Mouse (Mus musculus) heart, adult 9 months (tissue): Measurements from ENCODE around the gene Ccdc42.
A peak's percentile ranks its signal among the peaks of the same experiment; 100 is the strongest.

Experiments
- DNase-seq, 2 experiments: peaks; one replicate each; pipeline ENCODE4 v3.0.0; 2022; ENCODE audit warnings: low spot score in 2 of 2

Ccdc42 gene

DNA sequence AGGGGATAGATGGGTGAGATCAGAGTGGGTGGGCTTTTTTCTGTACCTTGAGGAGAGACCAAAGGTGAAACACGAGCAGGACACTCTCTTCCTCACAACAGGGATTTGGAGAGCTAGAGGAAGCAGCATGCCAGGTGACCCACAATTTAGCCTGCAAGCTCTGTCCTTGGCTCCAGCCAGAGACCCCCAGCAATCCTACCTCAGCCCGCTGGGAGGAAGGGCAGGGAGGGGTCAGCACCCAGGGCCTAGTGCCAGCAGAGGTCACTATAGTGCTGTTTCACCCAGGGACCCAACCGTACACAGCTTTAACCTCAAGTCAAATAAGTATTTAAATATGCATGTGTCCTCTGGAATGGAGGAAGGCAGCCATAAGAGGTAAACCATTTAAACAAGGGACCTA, 931 bp upstream of the Ccdc42 start:
- DNase-seq, result no peak

DNA sequence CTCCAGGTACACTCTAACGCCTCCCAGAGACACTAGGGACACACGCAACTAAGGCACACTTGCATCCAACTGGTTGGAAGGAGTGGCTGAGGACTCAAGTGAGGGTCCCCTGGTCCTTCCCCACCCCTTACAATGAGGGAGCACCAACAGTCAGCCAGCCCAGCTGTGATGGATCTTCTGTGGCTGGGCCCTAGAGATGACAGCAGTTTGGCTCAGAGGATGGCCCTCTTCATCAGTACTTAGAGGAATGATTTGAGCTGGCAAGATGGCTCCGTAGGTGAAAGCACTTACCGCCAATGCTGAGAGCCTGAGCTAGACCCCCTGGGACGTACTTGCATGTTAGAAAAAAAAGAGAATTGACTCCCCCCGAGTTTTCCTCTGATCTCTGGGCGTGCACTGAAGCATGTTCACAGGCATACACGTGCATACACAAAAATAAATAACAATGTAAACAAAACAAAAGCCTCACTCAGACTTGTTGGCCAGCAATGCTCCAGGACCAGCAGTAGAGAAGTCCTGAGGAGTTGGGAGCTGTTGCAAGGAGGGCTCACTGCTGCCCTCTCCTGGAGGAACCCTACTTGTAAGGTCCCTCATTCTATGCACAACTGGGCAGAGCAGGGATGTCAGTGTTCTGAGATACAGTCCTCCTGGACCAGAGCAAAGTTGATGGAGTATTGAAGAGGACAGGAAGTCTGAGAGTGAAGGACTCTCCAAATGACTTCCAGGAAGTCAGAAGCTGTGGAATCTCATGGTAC, 2.4 kb downstream of the Ccdc42 start:
- peak; percentile 59 to 81 for DNase-seq

DNA sequence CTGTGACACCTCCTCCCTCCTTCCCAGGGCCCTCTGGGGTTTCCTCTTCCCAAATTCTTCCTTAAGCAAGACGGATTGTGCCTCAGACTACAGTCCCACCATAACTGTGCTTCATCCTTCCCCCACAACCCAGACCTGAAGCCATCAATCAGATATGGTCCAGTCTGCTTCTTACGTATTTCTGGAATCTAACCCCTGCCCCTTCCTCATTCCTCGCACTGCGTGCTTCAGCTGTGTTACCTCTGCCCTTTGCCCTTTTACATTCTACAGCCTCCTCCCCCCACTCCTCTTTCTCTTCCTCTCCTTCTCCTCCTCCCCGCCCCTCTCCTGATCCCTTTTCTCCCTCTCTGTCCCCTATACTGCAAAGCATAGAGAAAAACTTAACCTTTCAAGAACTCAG, 4.9 kb downstream of the Ccdc42 start:
- no peak for DNase-seq

DNA sequence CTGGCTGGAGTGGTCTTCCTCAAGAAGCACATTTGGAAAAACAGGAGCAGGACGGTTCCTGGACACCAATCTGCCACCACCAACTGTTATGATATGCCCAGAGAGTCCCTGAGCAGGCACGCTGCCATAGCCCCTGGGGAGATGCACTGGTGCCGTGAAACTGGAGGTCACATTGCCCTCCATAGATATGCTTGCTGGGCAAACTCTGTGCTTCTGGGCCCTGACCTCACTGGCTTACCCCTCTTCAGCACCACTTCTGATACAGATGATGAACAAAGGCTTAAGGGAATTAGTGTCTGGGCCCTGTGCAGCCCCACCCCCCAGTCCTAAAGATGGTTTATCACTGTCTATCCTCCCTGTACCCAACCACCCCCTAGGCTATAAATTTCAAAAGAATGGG, 6.4 kb downstream of the Ccdc42 start:
- no peak for DNase-seq

DNA sequence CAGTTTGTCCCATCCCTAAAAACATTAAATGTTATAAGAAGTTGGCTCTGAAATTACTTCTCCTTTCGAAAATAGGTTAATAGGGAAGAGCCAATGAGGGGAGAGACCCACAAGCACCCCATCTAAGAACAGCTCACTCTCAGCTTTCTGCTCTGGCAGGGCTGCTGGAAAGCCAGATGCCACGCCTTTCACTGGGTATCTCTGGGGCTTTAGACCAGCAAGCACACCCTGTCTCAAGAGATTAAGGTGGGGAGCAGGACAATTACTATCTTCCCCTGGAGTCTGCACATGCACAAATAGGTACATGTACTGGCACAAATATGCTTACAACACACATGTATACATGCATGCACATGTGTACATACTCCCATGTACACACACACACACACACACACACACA, 11.1 kb downstream of the Ccdc42 start:
- no peak for DNase-seq

DNA sequence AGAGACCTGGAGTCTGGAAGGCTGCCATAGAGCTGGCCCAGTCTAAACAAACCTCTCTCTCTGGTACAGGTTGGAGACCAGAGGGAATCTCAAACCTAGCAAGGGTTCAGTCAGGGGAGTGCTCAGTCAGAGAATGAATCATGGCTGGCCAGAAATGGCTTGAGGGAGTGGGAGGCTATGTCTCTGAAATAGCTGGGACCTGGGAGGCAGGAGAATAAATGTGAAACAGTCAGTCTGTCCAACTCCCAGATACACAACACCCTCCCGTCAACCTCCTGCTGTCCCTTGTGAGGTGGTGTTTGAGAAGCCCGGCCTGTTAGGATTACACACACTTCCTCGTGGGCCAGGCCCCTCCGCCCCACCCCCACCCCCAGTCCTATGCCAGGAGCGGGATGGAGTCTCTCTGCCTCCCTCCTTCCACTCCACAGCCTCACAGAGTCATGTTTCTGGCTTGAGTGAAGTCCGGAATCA, 13.8 kb downstream of the Ccdc42 start:
- no peak for DNase-seq

DNA sequence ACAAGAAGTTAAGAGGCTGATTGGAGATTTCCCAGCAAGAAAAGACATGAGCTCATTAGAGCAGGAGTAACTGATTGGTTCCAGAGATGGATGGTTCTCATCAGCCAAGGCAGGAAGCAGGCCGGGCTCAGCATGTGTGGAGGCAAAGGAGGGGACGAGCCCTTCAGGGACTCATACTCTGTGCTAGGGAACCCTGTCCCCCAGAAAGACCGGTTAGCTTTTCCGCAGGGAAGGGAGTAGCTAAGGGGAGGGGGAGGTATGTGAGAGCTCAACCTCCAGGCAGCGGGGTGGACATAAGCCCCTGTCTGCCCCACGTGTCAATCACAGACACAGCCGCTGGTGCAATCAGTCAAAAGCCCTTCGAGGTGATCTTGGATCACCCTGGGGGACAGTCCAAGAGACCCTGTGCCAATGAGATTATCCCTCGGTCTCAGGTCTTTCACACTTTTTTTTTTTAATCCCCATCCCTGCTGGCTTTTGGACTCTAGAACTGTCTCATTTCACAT, 14.7 kb downstream of the Ccdc42 start:
- DNase-seq, result peak; percentile 37 to 55

DNA sequence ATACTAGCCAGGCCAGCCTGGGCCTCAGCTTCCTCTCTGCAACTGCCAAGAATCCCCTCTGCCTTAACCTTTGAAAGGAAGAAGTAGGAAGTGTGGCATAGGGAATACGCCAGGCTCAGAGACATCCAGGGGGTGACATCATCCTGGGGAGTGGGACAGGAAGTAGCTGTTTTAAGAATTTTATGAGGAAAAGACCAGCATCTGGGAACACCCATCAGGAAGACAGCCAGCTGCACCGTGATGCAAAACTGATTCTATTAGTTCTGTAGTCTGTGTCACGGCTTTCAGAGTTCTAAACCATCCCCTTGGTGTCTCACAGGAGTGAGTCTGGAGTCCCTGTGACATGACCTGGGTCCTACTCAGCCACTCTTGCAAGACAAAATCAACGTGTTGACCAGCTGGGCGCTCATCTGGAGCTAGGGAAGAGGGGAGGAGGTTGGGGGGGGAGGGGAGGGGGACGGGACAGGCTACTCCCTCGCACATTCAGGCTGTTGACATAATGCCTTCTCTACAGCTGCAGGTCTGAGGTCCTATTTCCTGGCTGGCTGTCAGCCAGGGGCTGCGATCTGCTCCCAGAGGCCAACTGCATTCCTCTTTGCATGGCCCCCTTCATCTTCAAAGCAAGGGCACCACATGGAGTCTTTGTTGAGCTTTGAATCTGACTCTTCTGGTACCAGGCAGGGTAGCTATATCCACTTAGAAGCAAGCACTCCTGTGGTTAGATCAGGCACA, 15.5 kb downstream of the Ccdc42 start:
- peak; percentile 49 to 50 for DNase-seq

DNA sequence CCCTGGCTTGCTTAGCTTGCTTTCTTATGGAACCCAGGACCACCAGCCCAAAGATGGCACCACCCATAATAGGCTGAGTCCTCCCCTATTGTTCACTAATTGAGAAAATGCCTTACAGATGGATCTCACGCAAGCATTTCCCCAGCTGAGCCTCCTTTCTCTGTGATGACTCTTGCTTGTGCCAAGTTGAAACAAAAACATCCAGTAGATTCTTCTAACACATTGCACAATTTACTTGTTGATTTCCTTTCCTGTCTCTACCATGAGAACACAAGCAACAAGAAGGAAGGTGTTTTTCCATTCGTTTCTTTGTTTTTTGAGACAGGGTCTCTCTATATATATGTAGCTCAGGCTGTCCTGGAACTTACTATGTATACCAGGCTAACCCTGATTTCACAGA, 20.2 kb downstream of the Ccdc42 start:
- no peak for DNase-seq

DNA sequence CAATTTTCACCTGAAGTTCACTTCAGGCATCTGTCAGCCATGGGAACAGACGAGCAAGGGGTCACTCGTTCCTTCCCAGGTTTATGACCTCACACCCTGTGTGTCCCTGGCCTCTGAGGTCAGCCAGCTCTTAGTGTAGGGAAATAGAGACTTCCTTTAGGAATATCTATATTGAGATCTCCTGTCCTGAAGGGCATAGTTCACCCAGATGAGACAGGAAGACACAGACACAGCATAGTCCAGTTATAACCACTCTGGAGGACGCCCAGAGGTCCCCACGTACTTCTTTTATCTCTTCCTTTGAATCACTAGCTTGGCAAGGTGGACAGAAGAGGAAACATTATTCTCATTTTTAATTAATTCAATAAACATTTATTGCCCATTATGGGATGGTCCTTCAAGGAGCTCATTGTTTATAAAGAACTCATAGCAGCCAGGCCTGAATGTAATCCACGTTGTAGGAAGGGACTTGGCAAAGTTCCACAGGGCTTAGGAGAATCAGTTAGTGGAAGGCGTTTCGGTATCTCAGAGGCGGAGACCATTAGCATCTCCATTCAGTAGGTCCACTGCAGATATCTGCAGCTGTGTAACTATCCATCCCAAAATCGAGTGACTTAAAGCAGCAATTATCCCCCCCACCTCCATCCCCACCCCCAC, 23.2 kb downstream of the Ccdc42 start:
- no peak for DNase-seq

DNA sequence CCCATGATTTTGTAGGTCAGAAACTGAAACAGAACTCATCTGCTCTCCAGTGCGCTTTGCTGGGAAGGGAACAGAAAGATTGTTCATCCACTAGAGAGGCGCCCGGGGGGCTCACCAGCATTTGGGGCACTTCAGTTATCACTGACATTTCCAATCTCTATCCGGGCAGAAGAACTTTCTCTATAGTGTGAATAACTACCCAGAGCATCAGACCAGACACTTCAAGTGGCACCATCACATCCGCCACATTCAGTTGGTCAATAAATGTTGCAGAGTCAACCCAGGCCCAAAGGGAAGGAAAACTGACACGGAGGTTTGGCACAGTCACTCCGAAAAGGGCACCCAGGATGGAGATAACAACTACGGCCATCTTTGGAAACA, 23.7 kb downstream of the Ccdc42 start:
- no peak for DNase-seq

DNA sequence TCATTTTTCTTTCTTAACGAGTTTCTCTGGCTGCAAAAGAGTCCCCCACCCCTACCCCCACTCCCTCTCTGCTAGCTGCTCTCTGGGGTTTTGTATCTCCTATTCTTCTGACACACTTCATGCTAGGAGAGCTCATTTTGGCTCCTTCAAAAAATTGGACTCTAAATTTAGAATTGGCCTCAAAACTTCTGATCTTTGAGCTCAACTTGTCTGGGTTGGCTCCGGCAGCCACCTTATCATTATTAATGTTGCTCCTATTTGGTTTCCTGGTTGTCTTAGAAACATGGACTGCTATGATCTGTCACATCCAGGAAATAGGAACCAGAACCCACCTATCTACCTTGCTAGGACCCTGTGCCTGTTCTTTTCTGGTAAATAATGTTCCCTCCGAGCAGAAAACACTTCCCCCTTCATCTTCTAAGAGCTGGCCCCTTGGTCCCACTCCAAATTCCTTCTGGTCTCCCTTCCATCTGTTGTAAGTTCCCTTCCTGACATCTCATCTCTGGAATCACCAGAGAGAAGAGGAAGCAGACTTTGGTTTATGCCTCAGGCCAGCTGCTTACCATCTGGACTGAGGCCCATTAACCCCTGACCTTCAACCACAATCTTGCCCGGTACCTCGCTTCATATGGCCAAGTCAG, 26.4 kb downstream of the Ccdc42 start:
- peak in 1 of 2 experiments; percentile 46 for DNase-seq

DNA sequence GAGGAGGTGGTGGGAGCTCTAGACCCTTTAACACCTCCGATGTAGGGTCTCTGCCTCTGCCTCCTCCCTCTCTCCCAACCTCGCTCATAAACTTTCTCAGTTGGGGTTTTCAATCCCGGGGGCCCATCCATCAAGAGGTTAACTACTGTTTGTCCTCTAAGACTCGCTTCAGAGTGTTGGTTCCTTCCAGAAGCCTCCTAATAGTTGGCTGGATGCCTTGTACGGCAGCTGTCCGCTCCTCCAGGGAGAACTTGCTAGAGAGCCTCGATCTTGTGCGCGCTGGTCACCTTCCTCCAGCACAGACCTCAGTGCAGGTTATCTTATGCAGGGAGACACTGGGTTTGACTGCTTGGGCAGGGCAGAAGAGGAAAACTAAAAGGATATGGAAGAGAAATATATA, 35.9 kb downstream of the Ccdc42 start:
- no peak for DNase-seq

DNA sequence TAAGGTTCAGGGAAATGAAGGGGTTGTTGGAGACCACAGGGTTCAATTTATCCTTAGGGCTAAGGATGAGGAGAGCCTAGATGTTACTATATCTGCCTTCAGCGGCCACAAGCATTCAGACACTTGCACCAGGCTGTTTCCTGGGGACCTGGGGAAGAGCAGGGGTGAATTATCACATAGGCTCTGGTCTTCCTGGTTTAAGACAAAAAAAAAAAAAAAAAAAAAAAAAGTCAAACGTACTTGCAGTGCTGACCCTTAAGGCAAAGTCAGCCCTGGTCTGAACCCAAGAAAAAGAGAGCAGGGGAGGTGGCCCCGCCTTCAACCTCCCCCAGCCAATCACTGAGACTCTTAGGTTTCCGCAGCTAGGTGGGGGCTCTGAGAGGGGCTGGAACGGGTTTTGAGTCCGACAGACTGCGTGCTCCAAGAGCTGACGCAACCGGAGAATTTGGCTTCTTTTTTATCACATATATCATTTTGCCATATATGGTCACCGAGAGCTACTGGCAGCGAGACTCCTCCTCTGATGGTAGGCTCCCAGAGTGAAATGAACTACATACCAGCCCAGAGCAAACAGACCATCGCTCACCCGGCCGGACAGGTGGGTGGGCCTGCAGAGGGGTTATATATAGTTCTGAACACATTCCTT, 36.5 kb downstream of the Ccdc42 start:
- DNase-seq, result peak; percentile 44 to 51

DNA sequence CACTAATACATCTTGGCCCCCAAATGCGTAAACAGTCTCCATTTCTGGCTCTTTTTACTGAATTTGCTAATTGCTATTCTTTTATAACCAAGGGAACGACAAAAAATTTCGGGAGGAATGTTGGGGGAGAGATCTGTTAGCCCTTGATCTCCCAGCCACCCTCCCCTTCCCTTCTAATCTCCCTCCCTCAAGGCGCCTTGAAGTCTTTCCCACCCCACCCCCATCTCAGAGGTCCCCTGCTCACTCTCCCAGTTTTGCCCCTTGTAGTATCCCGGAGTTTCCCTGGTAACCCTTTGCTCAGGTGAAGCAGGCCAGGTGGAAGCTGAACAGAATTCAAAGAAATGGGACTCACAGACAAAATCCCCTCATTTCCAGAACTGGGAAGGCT, 37.0 kb downstream of the Ccdc42 start:
- no peak for DNase-seq

DNA sequence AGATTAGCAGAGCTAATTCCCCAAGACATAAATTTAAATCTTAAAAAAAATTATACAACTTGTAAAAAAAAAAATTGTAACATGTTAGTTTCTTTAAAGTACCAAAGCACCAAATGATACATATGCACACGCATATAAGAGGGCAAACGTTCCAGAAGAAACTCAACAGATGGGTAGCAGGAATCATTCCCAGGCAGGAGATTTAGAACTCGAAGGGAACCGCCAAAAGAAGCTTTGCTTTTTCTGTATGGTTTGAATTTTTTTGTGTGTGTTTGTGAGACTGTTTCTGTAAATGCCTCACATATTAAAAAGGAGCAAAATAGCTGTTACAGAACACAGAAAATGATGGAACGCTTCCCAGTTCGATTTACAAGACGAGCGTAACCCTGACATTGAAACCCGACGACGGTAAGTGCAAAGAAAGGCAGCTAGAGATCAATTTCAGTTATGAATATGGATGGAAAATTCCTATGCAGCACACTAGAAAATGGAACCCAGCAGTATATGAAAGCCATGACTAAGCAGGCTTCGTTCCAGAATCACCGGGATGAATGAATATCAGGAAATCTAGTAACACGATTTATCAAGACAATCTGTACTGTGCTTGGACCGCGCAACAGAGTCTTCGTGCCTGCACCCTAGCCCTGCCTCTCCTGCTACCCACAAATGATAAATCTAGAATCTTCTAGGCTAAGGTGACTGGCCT, 44.9 kb downstream of the Ccdc42 start:
- no peak for DNase-seq

DNA sequence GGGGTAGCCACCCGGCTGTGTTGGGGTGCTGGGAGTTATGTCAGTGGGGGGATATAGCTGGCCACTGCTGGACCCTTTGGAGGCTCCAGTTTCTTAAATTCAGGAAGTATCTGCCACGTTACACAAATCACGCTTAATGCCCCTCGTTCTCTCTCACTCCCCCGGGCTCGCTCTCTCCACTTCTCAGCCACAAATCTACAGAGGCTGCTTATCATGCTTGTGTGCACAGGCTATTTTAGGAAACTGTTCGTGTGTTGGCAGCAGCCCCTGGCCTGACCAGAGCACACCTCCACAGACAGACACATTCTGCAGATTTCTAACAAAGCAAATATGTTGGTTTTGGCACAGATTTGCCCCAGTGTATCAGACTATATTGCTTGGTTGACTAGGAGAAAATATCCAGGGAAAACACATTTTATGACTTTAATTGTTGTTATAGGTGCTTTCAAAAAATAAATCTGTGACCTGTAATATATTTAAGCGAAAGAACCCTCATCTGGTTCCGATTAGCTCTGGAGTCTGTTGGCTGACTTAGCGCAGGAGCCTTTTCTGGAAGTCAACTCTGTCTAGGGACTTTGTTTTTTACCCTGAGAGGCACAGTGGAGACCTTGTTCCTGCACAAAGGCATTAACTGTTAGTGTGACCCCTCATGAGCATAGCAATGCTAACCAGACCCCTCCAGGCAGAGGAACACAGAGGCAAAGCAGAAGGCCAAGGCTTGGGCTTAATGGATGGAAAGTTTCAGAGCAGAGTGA, 51.2 kb downstream of the Ccdc42 start:
- DNase-seq, result peak; percentile 33 to 47

DNA sequence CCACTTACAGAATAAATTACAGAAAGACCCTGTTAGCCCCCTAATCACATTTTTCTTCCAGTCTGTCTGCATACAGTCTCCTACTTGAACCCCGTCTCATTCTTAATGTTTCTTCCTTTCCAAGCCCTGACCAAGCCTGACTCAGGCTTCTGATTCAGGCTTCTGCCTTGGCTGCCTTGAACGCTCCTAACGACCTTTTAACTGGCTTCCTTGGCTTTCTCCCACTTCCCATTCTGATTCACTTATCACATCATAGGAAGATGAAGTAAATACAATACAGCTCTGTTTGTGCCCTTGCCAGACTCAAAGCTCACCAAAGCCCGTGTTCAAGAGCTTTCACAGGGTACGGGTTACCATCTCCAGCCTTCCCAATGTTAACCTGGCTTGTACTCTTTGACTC, 54.5 kb downstream of the Ccdc42 start:
- no peak for DNase-seq

DNA sequence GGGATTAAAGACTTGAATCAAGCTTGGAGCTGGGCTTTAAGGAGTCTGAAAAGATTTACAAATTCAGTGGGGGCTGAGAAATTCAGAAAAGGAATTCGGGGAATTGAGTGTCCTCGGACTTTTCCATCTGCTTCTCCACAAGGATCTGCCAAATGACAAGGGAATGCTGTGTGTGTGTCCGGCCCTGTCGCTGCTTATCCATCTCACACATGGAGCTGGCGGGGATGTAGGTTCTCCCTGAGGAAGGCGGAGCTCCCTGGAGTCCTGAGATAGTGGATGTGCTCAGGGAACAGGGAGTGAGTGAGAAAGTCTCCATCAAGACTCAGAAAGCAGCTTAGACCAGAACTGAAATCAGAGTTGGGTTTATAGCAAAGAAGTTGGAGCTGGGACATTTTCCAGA, 58.0 kb downstream of the Ccdc42 start:
- DNase-seq, result peak in 1 of 2 experiments; percentile 21
